Mouse (Mus musculus) spleen, adult 2 months (tissue): ENCODE results near the gene Ralbp1.

Experiments used
- CTCF ChIP-seq: fragments of 200-500 bp; IDR thresholded peaks from 2 replicates; pipeline ENCODE4 v1.5.1; 2011; ENCODE audit warnings: mild to moderate bottlenecking, inconsistent platforms; ENCODE audit not compliant: insufficient read depth, insufficient read length, insufficient replicate concordance; ENCODE audit errors: extremely low read depth
- POLR2A ChIP-seq: fragments of 200-500 bp; IDR thresholded peaks from 2 replicates; pipeline ENCODE4 v1.6.1; 2011; ENCODE audit warnings: low read depth, low read length, inconsistent platforms

DNA sequence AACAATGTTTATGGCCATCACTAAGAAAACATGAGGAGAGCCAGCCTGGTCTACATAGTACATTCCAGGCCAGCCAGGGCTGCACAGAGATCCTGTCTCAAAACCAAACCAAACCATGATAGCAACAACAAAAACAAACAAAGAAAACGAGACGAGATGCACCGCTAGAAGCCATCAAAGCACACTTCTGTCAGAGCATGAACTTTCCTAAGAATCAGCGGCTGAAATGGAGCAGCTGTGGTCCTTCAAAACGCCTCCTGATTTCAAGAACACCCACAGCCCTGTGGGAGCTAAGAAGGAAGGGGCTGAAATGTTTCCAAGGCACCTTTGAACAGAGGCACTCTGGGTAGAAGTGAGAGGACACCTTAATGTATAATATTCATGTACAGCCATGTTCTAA is 38.6 kb upstream of the Ralbp1 start:
- TF ChIP-seq CTCF (no peak), POLR2A (no peak)
